Mouse (Mus musculus): Measurements from ENCODE around the gene Gm49394. TPM values are rescaled to one million over a fixed set of nuclear protein-coding genes. Genes with fewer than 3 reads are reported as not detected.

Gm49394 gene
- polyA plus RNA-seq, 1 experiment = 0.02 TPM

DNA sequence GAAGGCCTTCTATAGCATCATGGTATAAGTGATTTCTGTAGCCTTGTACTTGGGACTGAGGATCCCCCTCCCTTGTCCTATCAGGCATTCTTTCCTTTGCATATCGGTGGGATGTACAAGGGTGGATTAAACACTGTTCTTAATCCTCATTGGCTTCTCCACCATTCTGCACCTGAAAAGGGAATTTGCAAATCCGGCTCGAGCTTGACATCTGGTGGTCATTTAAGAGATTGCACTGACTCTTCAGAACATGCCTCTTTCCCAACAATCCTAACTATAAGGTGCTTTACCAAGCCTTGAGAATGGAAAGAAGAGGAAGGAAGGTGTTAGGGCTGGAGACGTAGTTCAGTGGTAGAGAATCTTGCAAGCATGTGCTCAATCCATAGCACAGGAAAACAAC, 2.4 kb upstream of the Gm49394 start:
- Histone ChIP-seq H3K27ac (ENCODE audit: insufficient read depth, low read length) (no peak overlapping the region), H3K27me3 (ENCODE audit: control insufficient read depth, insufficient read depth, low read length) (no peaks in the 10 kb centered on the region), H3K4me1 (ENCODE audit: control insufficient read depth, insufficient read depth, low read length) (peaks cover 8% of the 10 kb centered on the region), H3K4me3 (replicated peaks; ENCODE audit: insufficient read depth, low read depth, low read length) (no peak overlapping the region)
- TF ChIP-seq POLR2A (IDR thresholded peaks at IDR 0.05; ENCODE audit: borderline replicate concordance, insufficient read depth, low read length) (no peak), CTCF (IDR thresholded peaks at IDR 0.05; ENCODE audit: borderline replicate concordance, insufficient read depth, low read depth, low read length) (peak; percentile 64)
- whole genome bisulfite sequencing = 8% methylated on average over 4 of the region's 4 CpGs
- DNase-seq = peak; percentile 43 to 59

GRCm38 (mm10) chr7:142671067-142671466, 1.3 kb upstream of the Gm49394 start:
- Histone ChIP-seq H3K27ac (ENCODE audit: insufficient read depth, low read length) (no peak overlapping the region), H3K27me3 (ENCODE audit: control insufficient read depth, insufficient read depth, low read length) (no peaks in the 10 kb centered on the region), H3K4me1 (ENCODE audit: control insufficient read depth, insufficient read depth, low read length) (peaks cover 8% of the 10 kb centered on the region), H3K4me3 (replicated peaks; ENCODE audit: insufficient read depth, low read depth, low read length) (no peak overlapping the region)
- peak; percentile 19; the same call in 1 of the 2 replicates for TF ChIP-seq CTCF (IDR thresholded peaks at IDR 0.05; ENCODE audit: borderline replicate concordance, insufficient read depth, low read depth, low read length)
- no peak for TF ChIP-seq POLR2A (IDR thresholded peaks at IDR 0.05; ENCODE audit: borderline replicate concordance, insufficient read depth, low read length)
- DNase-seq = no peak
- 98% methylated on average over 1 of the region's 1 CpGs for WGBS

DNA sequence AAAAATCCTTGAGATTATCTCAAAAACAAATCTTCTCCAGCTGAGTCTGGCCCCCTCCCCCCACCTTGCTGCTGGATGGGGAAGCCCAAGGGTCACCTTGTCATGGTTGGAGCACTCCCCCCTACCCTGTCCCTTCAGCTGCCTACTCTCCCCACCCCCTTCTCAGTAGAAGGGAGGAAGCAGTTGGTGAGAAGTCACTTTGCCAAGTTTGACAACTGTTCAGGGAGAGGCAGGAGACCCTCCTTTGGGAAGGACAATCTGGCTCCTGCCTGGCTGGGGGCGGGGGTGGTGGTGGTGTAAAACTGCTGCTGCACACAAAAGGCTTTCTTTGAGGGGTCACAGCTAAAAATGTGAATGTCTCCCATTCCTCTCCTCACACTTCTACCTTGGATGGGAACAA, 1.4 kb downstream of the Gm49394 start:
- H3K4me3 ChIP-seq (replicated peaks; ENCODE audit: insufficient read depth, low read depth, low read length) = no peak overlapping the region
- WGBS = 94% methylated on average over 1 of the region's 1 CpGs
- DNase-seq = no peak
- no peaks in the 10 kb centered on the region; the same call in 1 of the 2 replicates for H3K4me1 ChIP-seq (ENCODE audit: control insufficient read depth, insufficient read depth, low read length)
- no peaks in the 10 kb centered on the region; the same call in 1 of the 2 replicates for H3K27me3 ChIP-seq (ENCODE audit: control insufficient read depth, insufficient read depth, low read length)
- H3K27ac ChIP-seq (ENCODE audit: insufficient read depth, low read length) = no peak overlapping the region
- TF ChIP-seq POLR2A (IDR thresholded peaks at IDR 0.05; ENCODE audit: borderline replicate concordance, insufficient read depth, low read length) = no peak
- TF ChIP-seq CTCF (IDR thresholded peaks at IDR 0.05; ENCODE audit: borderline replicate concordance, insufficient read depth, low read depth, low read length) = no peak

DNA sequence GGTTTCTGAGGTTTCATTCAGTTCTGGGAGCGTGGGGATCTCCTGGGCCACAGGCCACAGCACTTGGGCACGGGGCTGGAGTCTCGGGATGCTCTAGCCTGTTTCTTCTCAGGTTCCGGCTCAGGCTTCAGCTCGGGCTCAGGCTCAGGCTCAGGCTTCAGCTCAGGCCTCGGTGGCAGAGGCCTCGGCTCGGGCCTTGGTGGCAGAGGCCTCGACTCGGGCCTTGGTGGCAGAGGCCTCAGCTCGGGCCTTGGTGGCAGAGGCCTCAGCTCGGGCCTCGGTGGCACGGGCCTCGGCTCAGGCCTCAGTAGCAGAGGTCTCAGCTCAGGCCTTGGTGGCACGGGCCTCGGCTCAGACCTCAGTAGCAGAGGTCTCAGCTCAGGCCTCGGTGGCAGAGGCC, 2.2 kb downstream of the Gm49394 start:
- 98% methylated on average over 18 of the region's 18 CpGs for WGBS
- Histone ChIP-seq H3K27me3 (ENCODE audit: control insufficient read depth, insufficient read depth, low read length) (no peaks in the 10 kb centered on the region; the same call in 1 of the 2 replicates), H3K4me3 (replicated peaks; ENCODE audit: insufficient read depth, low read depth, low read length) (no peak overlapping the region), H3K4me1 (ENCODE audit: control insufficient read depth, insufficient read depth, low read length) (no peaks in the 10 kb centered on the region; the same call in 1 of the 2 replicates), H3K27ac (ENCODE audit: insufficient read depth, low read length) (no peak overlapping the region)
- TF ChIP-seq POLR2A (IDR thresholded peaks at IDR 0.05; ENCODE audit: borderline replicate concordance, insufficient read depth, low read length) (no peak), CTCF (IDR thresholded peaks at IDR 0.05; ENCODE audit: borderline replicate concordance, insufficient read depth, low read depth, low read length) (no peak)
- DNase-seq = no peak

DNA sequence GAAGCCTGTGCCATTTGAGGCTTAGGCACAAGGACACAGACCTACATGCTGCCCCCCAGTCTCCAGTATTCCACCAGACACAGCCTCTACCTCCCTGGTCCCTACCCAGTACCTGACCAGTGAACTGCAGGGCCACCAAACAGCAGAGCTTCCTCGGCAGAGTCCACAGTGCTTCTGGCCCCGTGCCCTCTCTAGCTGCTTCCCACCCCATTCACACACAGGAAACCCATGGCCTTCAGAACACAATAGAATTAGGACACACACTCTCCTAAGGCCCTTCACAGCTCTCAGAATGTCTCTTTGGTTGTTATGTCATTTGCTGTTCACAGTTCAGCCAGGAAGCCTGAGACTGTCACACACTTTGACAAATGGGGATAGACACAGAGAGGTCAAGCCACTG, 3.1 kb downstream of the Gm49394 start, which contains the start of gene Igf2:
Gene Igf2, minus strand, starts transcription at position 158 of the 400 bp plus-strand sequence.
- DNase-seq = no peak
- no peaks in the 10 kb centered on the region; the same call in 1 of the 2 replicates for H3K4me1 ChIP-seq (ENCODE audit: control insufficient read depth, insufficient read depth, low read length)
- H3K4me3 ChIP-seq (replicated peaks; ENCODE audit: insufficient read depth, low read depth, low read length) = no peak within 1 kb of the TSS
- 58% methylated on average over 2 of the region's 2 CpGs for WGBS
- H3K27ac ChIP-seq (ENCODE audit: insufficient read depth, low read length) = no peak within 1 kb of the TSS
- TF ChIP-seq CTCF (IDR thresholded peaks at IDR 0.05; ENCODE audit: borderline replicate concordance, insufficient read depth, low read depth, low read length) = no peak
- no peaks in the 10 kb centered on the region; the same call in 1 of the 2 replicates for H3K27me3 ChIP-seq (ENCODE audit: control insufficient read depth, insufficient read depth, low read length)

GRCm38 (mm10) chr7:142666109-142666508, 3.6 kb downstream of the Gm49394 start:
- no peak overlapping the region for H3K4me3 ChIP-seq (replicated peaks; ENCODE audit: insufficient read depth, low read depth, low read length)
- 65% methylated on average over 4 of the region's 4 CpGs for WGBS
- no peak for DNase-seq
- TF ChIP-seq CTCF (IDR thresholded peaks at IDR 0.05; ENCODE audit: borderline replicate concordance, insufficient read depth, low read depth, low read length) = no peak
- no peak for TF ChIP-seq POLR2A (IDR thresholded peaks at IDR 0.05; ENCODE audit: borderline replicate concordance, insufficient read depth, low read length)
- no peak overlapping the region for H3K27ac ChIP-seq (ENCODE audit: insufficient read depth, low read length)
- no peaks in the 10 kb centered on the region; the same call in 1 of the 2 replicates for H3K27me3 ChIP-seq (ENCODE audit: control insufficient read depth, insufficient read depth, low read length)
- no peaks in the 10 kb centered on the region; the same call in 1 of the 2 replicates for H3K4me1 ChIP-seq (ENCODE audit: control insufficient read depth, insufficient read depth, low read length)

DNA sequence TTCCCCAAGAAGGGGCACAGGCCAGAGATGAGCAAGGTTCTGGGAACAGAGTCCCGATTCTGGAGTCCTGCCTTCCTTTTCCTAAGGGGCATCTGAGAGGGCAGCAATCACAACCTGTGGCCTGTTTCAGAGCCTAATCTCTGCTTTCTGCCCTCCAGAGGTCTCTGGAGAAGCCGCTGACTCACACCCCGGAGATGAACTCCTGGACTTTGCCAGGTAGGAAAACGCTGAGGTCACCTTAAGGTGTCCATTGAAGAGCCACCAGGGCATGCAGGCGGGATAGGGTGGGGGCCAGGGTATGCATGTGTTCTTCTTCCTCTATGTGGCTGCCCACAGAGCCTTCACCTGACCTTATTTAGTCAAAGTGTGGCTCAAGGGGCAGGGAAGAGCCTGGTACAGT, 4.4 kb downstream of the Gm49394 start:
- no peak for TF ChIP-seq POLR2A (IDR thresholded peaks at IDR 0.05; ENCODE audit: borderline replicate concordance, insufficient read depth, low read length)
- TF ChIP-seq CTCF (IDR thresholded peaks at IDR 0.05; ENCODE audit: borderline replicate concordance, insufficient read depth, low read depth, low read length) = no peak
- H3K27ac ChIP-seq (ENCODE audit: insufficient read depth, low read length) = no peak overlapping the region
- H3K4me1 ChIP-seq (ENCODE audit: control insufficient read depth, insufficient read depth, low read length) = no peaks in the 10 kb centered on the region; the same call in 1 of the 2 replicates
- whole genome bisulfite sequencing = 85% methylated on average over 5 of the region's 5 CpGs
- H3K27me3 ChIP-seq (ENCODE audit: control insufficient read depth, insufficient read depth, low read length) = no peaks in the 10 kb centered on the region; the same call in 1 of the 2 replicates
- no peak overlapping the region for H3K4me3 ChIP-seq (replicated peaks; ENCODE audit: insufficient read depth, low read depth, low read length)
- no peak for DNase-seq

- no peaks in the 10 kb centered on the region; the same call in 1 of the 2 replicates for H3K27me3 ChIP-seq (ENCODE audit: control insufficient read depth, insufficient read depth, low read length)
- 19% methylated on average over 9 of the region's 9 CpGs for WGBS
- H3K4me3 ChIP-seq (replicated peaks; ENCODE audit: insufficient read depth, low read depth, low read length) = no peak overlapping the region
- H3K27ac ChIP-seq (ENCODE audit: insufficient read depth, low read length) = no peak overlapping the region
- no peak for DNase-seq
- no peaks in the 10 kb centered on the region; the same call in 1 of the 2 replicates for H3K4me1 ChIP-seq (ENCODE audit: control insufficient read depth, insufficient read depth, low read length)
- TF ChIP-seq CTCF (IDR thresholded peaks at IDR 0.05; ENCODE audit: borderline replicate concordance, insufficient read depth, low read depth, low read length) (no peak), POLR2A (IDR thresholded peaks at IDR 0.05; ENCODE audit: borderline replicate concordance, insufficient read depth, low read length) (no peak)
Observed at GRCm38 (mm10) chr7:142664465-142665029, 5.2 kb downstream of the Gm49394 start.
